Mouse (Mus musculus): ENCODE data around the gene Gm21988. TPM values are rescaled to one million over a fixed set of nuclear protein-coding genes. Genes with fewer than 3 reads are reported as not detected.
A peak's percentile ranks its signal among the peaks of the same experiment; 100 is the strongest.

Gm21988 gene
- polyA plus RNA-seq, 1 experiment from 2014 or later = 9.0 TPM

- 92% methylated on average over 1 of the region's 1 CpGs for WGBS
Observed at GRCm38 (mm10) chr11:70266405-70266804, 26.8 kb upstream of the Gm21988 start.

DNA sequence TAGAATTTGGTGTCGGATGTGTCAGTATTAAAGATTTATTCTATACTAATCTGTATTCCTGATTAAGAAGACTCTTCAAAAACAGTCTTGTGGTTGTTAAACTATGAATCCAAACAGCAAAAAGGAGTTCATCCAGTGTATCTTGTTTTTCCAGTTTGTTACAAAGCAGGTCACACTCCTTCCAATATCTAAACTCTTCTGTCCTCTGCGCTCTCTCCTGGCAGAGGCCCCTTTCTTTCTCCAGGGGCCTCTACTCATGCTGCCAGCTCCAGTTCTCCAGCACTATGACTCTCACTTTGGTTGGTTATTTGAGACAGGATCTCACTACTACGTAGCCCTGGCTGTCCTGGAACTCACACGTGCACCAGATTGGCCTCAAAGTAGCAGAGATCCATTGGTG is 26.2 kb upstream of the Gm21988 start:
- Histone ChIP-seq H3K27me3 (replicated peaks; ENCODE audit: control insufficient read depth, insufficient read depth, low read length) (no peaks in the 10 kb centered on the region), H3K36me3 (ENCODE audit: control insufficient read depth, insufficient read depth, low read length) (no peaks in the 10 kb centered on the region), H3K9me3 (ENCODE audit: control insufficient read depth, low read length) (no peaks in the 10 kb centered on the region), H3K9ac (ENCODE audit: low read length) (no peak overlapping the region), H3K4me3 (ENCODE audit: low read depth, low read length) (no peak overlapping the region), H3K4me1 (replicated peaks; ENCODE audit: control insufficient read depth, insufficient read depth, low read length) (no peaks in the 10 kb centered on the region), H3K27ac (ENCODE audit: low read depth) (no peak overlapping the region), H3K4me2 (ENCODE audit: low read length) (no peak overlapping the region)
- DNase-seq (ENCODE audit: low spot score) (no peak), ATAC-seq (replicated peaks; ENCODE audit: low FRiP score, low TSS enrichment, low read depth) (no peak)
- WGBS = 74% methylated on average over 4 of the region's 4 CpGs

More at GRCm38 (mm10) chr11:70266405-70266804, 26.8 kb upstream of the Gm21988 start:
- ATAC-seq (replicated peaks; ENCODE audit: low FRiP score, low TSS enrichment, low read depth) (no peak), DNase-seq (ENCODE audit: low spot score) (no peak)
- no peak overlapping the region for H3K4me3 ChIP-seq (ENCODE audit: low read depth, low read length)
- no peak overlapping the region for H3K27ac ChIP-seq (ENCODE audit: low read depth)
- no peaks in the 10 kb centered on the region for H3K27me3 ChIP-seq (replicated peaks; ENCODE audit: control insufficient read depth, insufficient read depth, low read length)
- no peaks in the 10 kb centered on the region for H3K9me3 ChIP-seq (ENCODE audit: control insufficient read depth, low read length)
- H3K4me1 ChIP-seq (replicated peaks; ENCODE audit: control insufficient read depth, insufficient read depth, low read length) = no peaks in the 10 kb centered on the region
- H3K36me3 ChIP-seq (ENCODE audit: control insufficient read depth, insufficient read depth, low read length) = no peaks in the 10 kb centered on the region
- H3K9ac ChIP-seq (ENCODE audit: low read length) = no peak overlapping the region
- no peak overlapping the region for H3K4me2 ChIP-seq (ENCODE audit: low read length)

DNA sequence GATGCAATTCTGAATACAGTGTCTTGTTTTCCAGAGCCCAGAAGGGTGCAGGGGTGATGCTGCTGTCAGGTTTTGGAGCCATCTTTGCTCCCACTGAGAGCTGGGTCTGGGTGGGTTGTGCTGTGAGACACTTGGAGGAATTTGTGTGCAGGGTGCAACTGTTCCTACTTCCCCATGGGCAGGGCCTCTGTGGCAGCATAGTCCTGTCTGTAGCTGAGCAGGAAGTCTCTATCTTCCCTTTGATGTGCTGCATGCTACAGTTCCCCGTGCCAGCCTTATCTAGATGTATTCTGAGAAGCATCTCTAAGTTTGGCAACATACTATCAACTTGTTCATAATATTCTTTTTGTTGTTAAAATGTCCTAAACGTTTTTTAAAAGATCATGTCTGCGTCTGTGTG is 25.6 kb upstream of the Gm21988 start:
- Histone ChIP-seq H3K4me1 (replicated peaks; ENCODE audit: control insufficient read depth, insufficient read depth, low read length) (no peaks in the 10 kb centered on the region), H3K36me3 (ENCODE audit: control insufficient read depth, insufficient read depth, low read length) (no peaks in the 10 kb centered on the region), H3K4me3 (ENCODE audit: low read depth, low read length) (no peak overlapping the region), H3K27me3 (replicated peaks; ENCODE audit: control insufficient read depth, insufficient read depth, low read length) (no peaks in the 10 kb centered on the region), H3K9me3 (ENCODE audit: control insufficient read depth, low read length) (no peaks in the 10 kb centered on the region), H3K27ac (ENCODE audit: low read depth) (no peak overlapping the region), H3K9ac (ENCODE audit: low read length) (no peak overlapping the region), H3K4me2 (ENCODE audit: low read length) (no peak overlapping the region)
- DNase-seq (ENCODE audit: low spot score) (no peak), ATAC-seq (replicated peaks; ENCODE audit: low FRiP score, low TSS enrichment, low read depth) (no peak)
- WGBS = 47% methylated on average over 3 of the region's 3 CpGs

GRCm38 (mm10) chr11:70259035-70259434 is 19.4 kb upstream of the Gm21988 start:
- ATAC-seq (replicated peaks; ENCODE audit: low FRiP score, low TSS enrichment, low read depth) = no peak
- H3K9me3 ChIP-seq (ENCODE audit: control insufficient read depth, low read length) = no peaks in the 10 kb centered on the region
- H3K27ac ChIP-seq (ENCODE audit: low read depth) = no peak overlapping the region
- H3K4me1 ChIP-seq (replicated peaks; ENCODE audit: control insufficient read depth, insufficient read depth, low read length) = peaks cover 8% of the 10 kb centered on the region; the same call in 1 of the 2 replicates
- peaks cover 25% of the 10 kb centered on the region for H3K27me3 ChIP-seq (replicated peaks; ENCODE audit: control insufficient read depth, insufficient read depth, low read length)
- 85% methylated on average over 4 of the region's 4 CpGs for WGBS
- H3K4me2 ChIP-seq (ENCODE audit: low read length) = no peak overlapping the region
- H3K9ac ChIP-seq (ENCODE audit: low read length) = no peak overlapping the region
- H3K36me3 ChIP-seq (ENCODE audit: control insufficient read depth, insufficient read depth, low read length) = no peaks in the 10 kb centered on the region
- no peak for DNase-seq (ENCODE audit: low spot score)
- H3K4me3 ChIP-seq (ENCODE audit: low read depth, low read length) = no peak overlapping the region

DNA sequence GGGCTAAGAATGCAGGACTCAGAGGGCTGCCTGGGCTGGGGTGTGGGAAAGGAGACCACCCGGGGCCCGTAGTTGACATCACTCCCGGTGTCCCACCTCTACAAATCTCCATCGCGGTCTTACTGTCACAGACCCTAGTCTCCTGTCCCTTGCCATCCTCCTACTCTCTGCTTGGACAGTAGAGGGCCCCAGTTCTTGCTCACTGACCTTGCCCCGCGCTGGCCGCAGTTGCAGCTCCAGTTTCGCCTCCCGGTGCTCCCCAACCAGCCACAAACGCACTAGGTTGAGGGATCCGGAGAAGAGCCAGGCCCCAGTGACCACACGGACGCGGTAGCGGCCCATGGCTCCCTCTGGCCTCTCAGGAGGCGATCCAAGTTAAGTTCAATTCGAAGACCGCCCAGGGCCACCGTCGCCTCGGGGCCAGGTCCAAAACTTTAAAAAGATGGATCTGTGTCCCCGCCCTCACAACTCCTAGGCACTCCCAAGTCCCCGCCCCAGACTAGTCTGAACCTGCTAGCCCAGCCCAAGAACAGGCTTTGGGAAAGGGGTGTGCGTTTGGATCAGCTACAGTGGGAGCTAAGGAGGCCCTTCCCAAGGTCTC is 15.4 kb upstream of the Gm21988 start, which contains the start of gene Alox12:
Gene Alox12, minus strand, starts transcription at position 423 of the 601 bp plus-strand sequence.
- no peak for ATAC-seq (replicated peaks; ENCODE audit: low FRiP score, low TSS enrichment, low read depth)

GRCm38 (mm10) chr11:70254337-70254736 is 14.7 kb upstream of the Gm21988 start:
- ATAC-seq (replicated peaks; ENCODE audit: low FRiP score, low TSS enrichment, low read depth) = no peak

More for the DNA sequence above, 15.4 kb upstream of the Gm21988 start, which contains the start of gene Alox12:
- H3K9me3 ChIP-seq (ENCODE audit: control insufficient read depth, low read length) = no peaks in the 10 kb centered on the region
- WGBS = under 1% methylated on average over 25 of the region's 25 CpGs
- H3K36me3 ChIP-seq (ENCODE audit: control insufficient read depth, insufficient read depth, low read length) = no peaks in the 10 kb centered on the region
- H3K9ac ChIP-seq (ENCODE audit: low read length) = peak within 1 kb of the TSS; percentile 10; the same call in 1 of the 2 replicates
- H3K4me1 ChIP-seq (replicated peaks; ENCODE audit: control insufficient read depth, insufficient read depth, low read length) = peaks cover 8% of the 10 kb centered on the region; the same call in 1 of the 2 replicates
- H3K4me3 ChIP-seq (ENCODE audit: low read depth, low read length) = peak within 1 kb of the TSS; percentile 25
- no peak within 1 kb of the TSS for H3K27ac ChIP-seq (ENCODE audit: low read depth)
- H3K4me2 ChIP-seq (ENCODE audit: low read length) = peak within 1 kb of the TSS; percentile 47
- peaks cover 44% of the 10 kb centered on the region for H3K27me3 ChIP-seq (replicated peaks; ENCODE audit: control insufficient read depth, insufficient read depth, low read length)
- DNase-seq (ENCODE audit: low spot score) = peak; percentile 64

GRCm38 (mm10) chr11:70251853-70252252 is 12.2 kb upstream of the Gm21988 start:
- peaks cover 47% of the 10 kb centered on the region for H3K27me3 ChIP-seq (replicated peaks; ENCODE audit: control insufficient read depth, insufficient read depth, low read length)
- H3K9ac ChIP-seq (ENCODE audit: low read length) = no peak overlapping the region
- ATAC-seq (replicated peaks; ENCODE audit: low FRiP score, low TSS enrichment, low read depth) (no peak), DNase-seq (ENCODE audit: low spot score) (no peak)
- H3K9me3 ChIP-seq (ENCODE audit: control insufficient read depth, low read length) = no peaks in the 10 kb centered on the region
- H3K4me3 ChIP-seq (ENCODE audit: low read depth, low read length) = no peak overlapping the region
- peaks cover 8% of the 10 kb centered on the region; the same call in 1 of the 2 replicates for H3K4me1 ChIP-seq (replicated peaks; ENCODE audit: control insufficient read depth, insufficient read depth, low read length)
- 79% methylated on average over 8 of the region's 8 CpGs for WGBS
- H3K4me2 ChIP-seq (ENCODE audit: low read length) = no peak overlapping the region
- no peak overlapping the region for H3K27ac ChIP-seq (ENCODE audit: low read depth)
- no peaks in the 10 kb centered on the region for H3K36me3 ChIP-seq (ENCODE audit: control insufficient read depth, insufficient read depth, low read length)

More at GRCm38 (mm10) chr11:70254337-70254736, 14.7 kb upstream of the Gm21988 start:
- H3K4me2 ChIP-seq (ENCODE audit: low read length) = peak overlapping the region; percentile 47
- no peaks in the 10 kb centered on the region for H3K36me3 ChIP-seq (ENCODE audit: control insufficient read depth, insufficient read depth, low read length)
- DNase-seq (ENCODE audit: low spot score) = peak; percentile 61
- no peaks in the 10 kb centered on the region for H3K9me3 ChIP-seq (ENCODE audit: control insufficient read depth, low read length)
- H3K4me3 ChIP-seq (ENCODE audit: low read depth, low read length) = peak overlapping the region; percentile 25
- H3K27me3 ChIP-seq (replicated peaks; ENCODE audit: control insufficient read depth, insufficient read depth, low read length) = peaks cover 43% of the 10 kb centered on the region
- 0 out of 2 replicates have a peak overlapping the region, but pooled peaks have one; percentile 10 for H3K9ac ChIP-seq (ENCODE audit: low read length)
- H3K4me1 ChIP-seq (replicated peaks; ENCODE audit: control insufficient read depth, insufficient read depth, low read length) = peaks cover 8% of the 10 kb centered on the region; the same call in 1 of the 2 replicates
- no peak overlapping the region for H3K27ac ChIP-seq (ENCODE audit: low read depth)
- WGBS = 6% methylated on average over 18 of the region's 18 CpGs

DNA sequence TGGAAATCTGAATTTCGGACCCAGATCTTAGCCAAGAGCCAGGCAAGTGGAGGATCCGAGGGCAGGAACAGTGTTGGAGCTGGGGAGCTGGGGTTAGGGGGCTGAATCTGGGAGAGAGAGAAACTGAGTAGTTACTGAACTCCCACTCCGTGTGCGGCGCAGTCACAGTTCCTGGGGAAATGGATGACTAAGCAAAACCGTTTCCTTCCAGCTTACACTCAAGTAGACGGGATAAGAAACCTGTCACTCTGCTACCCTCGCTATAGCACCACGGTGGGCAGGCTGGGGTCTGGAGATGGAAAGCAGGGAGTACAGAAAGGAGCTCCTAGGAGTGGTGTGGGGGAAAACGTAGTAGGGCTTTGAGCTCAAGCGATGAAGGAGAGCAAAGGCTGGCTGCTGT is 10.5 kb upstream of the Gm21988 start:
- Histone ChIP-seq H3K9ac (ENCODE audit: low read length) (no peak overlapping the region), H3K27me3 (replicated peaks; ENCODE audit: control insufficient read depth, insufficient read depth, low read length) (peaks cover 37% of the 10 kb centered on the region), H3K36me3 (ENCODE audit: control insufficient read depth, insufficient read depth, low read length) (no peaks in the 10 kb centered on the region), H3K4me2 (ENCODE audit: low read length) (no peak overlapping the region), H3K27ac (ENCODE audit: low read depth) (no peak overlapping the region), H3K9me3 (ENCODE audit: control insufficient read depth, low read length) (no peaks in the 10 kb centered on the region), H3K4me3 (ENCODE audit: low read depth, low read length) (no peak overlapping the region), H3K4me1 (replicated peaks; ENCODE audit: control insufficient read depth, insufficient read depth, low read length) (peaks cover 8% of the 10 kb centered on the region; the same call in 1 of the 2 replicates)
- ATAC-seq (replicated peaks; ENCODE audit: low FRiP score, low TSS enrichment, low read depth) (no peak), DNase-seq (ENCODE audit: low spot score) (no peak)
- WGBS = 73% methylated on average over 11 of the region's 11 CpGs
